Mouse (Mus musculus) heart, embryonic 14.5 days (tissue): ENCODE measurements at regions not wholly inside any gene's neighbourhood (a gene's known extent, or its start where the extent isn't known, plus 50 kb on each side); places are given as distances from the start of the nearest gene placed in this dataset.

Experiments
- ATAC-seq: fragments of 200-750 bp; cut with Nextera tagmentation; 2 replicates; pipeline ENCODE4 v1.8.0; 2017; ENCODE audit warnings: low read depth, moderate TSS enrichment; ENCODE audit not compliant: insufficient number of reproducible peaks, insufficient read depth, low FRiP score
- H3K27ac ChIP-seq, 2 experiments: fragments of 200-500 bp in 1 of 2; fragments of 300-500 bp in 1 of 2; sonication (generic) in 1 of 2; replicated peaks in 1 of 2; 2 replicates each; pipeline ENCODE4 v1.5.1; 2012 to 2014; ENCODE audit warnings: low read depth in 2 of 2, low read length in 2 of 2, control low read depth in 1 of 2, mild to moderate bottlenecking in 1 of 2, mixed read lengths in 1 of 2; ENCODE audit not compliant: control insufficient read depth in 1 of 2, insufficient read depth in 1 of 2
- H3K27me3 ChIP-seq: fragments of 300-500 bp; sonication (generic); 2 replicates; pipeline ENCODE4 v1.6.1; 2014; ENCODE audit warnings: mild to moderate bottlenecking, low read length, control low read depth; ENCODE audit not compliant: control insufficient read depth, insufficient read depth
- H3K36me3 ChIP-seq: fragments of 300-500 bp; sonication (generic); 2 replicates; pipeline ENCODE4 v1.6.1; 2014; ENCODE audit warnings: mild to moderate bottlenecking, control low read depth, low read length, mixed read lengths; ENCODE audit not compliant: control insufficient read depth, insufficient read depth
- H3K4me1 ChIP-seq, 2 experiments: fragments of 200-500 bp in 1 of 2; fragments of 300-500 bp in 1 of 2; sonication (generic) in 1 of 2; 2 replicates each; pipeline ENCODE4 v1.6.1; 2012 to 2014; ENCODE audit warnings: low read length in 2 of 2, control low read depth in 1 of 2, mixed read lengths in 1 of 2; ENCODE audit not compliant: control insufficient read depth in 2 of 2, insufficient read depth in 2 of 2
- H3K4me2 ChIP-seq: fragments of 300-500 bp; sonication (generic); 2 replicates; pipeline ENCODE4 v1.6.1; 2014; ENCODE audit warnings: mild to moderate bottlenecking, low read length
- H3K4me3 ChIP-seq, 2 experiments: fragments of 200-500 bp in 1 of 2; fragments of 300-500 bp in 1 of 2; sonication (generic) in 1 of 2; 2 replicates each; pipeline ENCODE4 v1.5.1; 2012 to 2014; ENCODE audit warnings: low read length in 2 of 2, mild to moderate bottlenecking in 2 of 2, control low read depth in 1 of 2, low read depth in 1 of 2, moderate library complexity in 1 of 2; ENCODE audit not compliant: control insufficient read depth in 1 of 2, insufficient read depth in 1 of 2
- H3K9ac ChIP-seq: fragments of 300-500 bp; sonication (generic); 2 replicates; pipeline ENCODE4 v1.6.1; 2014; ENCODE audit warnings: mild to moderate bottlenecking, low read length
- H3K9me3 ChIP-seq: fragments of 300-500 bp; sonication (generic); 2 replicates; pipeline ENCODE4 v1.6.1; 2016; ENCODE audit warnings: low read length, control low read depth; ENCODE audit not compliant: control insufficient read depth
- WGBS: fragments of 180-500 bp; shearing (Covaris S2); extraction: QIAGEN DNeasy Blood & Tissue Kit; methylation state at CpG from one replicate; pipeline ENCODE4 v1.1.7; 2014; 5-methylcytosine and 5-hydroxymethylcytosine counted together

DNA sequence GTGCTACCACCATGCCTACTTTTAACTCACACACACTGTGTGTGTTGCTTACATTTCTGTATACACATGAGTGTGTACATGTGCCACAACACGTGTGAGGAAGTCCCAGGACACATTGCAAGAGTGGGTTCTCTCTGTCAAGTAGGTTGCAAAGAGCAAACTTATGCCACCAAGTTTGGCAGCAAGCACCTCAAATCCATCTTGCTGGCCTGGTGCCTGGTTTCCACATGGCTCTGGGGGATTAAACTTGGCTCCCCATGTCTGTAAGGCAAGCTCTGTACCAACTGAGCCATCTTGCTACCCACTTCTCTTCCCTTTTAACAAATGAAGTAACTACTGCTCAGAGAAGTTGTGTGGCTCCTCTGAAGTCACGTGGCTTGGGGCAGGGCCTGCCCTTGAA is 145.3 kb upstream of the Sdk2 start:
- Histone ChIP-seq H3K4me3 (no peak overlapping the region), H3K27ac (no peak overlapping the region), H3K27me3 (no peaks in the 10 kb centered on the region), H3K36me3 (no peaks in the 10 kb centered on the region), H3K4me1 (peaks cover 6 to 9% of the 10 kb centered on the region in 2 experiments), H3K9me3 (no peaks in the 10 kb centered on the region), H3K4me2 (no peak overlapping the region), H3K9ac (no peak overlapping the region)
- ATAC-seq, result no peak
- 66% methylated on average over 2 of the region's 2 CpGs for WGBS

DNA sequence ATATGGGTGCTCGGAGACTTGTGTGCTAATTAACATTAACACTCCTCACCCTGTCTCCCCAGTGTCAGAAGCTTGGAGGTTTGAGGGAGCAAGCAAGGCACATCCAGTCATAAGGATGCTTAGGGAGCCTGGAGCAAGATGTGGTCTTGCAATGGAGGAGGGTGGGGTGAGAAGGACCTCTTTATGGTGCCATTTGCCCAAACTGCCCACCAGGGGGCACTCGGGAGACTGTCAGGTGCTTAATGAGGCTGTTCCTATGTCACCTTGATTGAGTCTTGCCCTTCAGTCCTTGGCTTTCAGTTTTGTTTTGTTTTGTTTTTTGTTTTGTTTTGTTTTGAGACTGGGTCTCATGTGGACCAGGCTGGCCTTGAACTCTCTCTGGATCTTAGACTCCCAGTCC is 138.3 kb upstream of the Sdk2 start:
- Histone ChIP-seq H3K27ac (no peak overlapping the region), H3K9ac (no peak overlapping the region), H3K9me3 (no peaks in the 10 kb centered on the region), H3K4me2 (no peak overlapping the region), H3K4me3 (no peak overlapping the region), H3K36me3 (no peaks in the 10 kb centered on the region), H3K4me1 (no peaks in the 10 kb centered on the region), H3K27me3 (no peaks in the 10 kb centered on the region)
- ATAC-seq, result no peak
- WGBS, result 46% methylated on average over 2 of the region's 2 CpGs

DNA sequence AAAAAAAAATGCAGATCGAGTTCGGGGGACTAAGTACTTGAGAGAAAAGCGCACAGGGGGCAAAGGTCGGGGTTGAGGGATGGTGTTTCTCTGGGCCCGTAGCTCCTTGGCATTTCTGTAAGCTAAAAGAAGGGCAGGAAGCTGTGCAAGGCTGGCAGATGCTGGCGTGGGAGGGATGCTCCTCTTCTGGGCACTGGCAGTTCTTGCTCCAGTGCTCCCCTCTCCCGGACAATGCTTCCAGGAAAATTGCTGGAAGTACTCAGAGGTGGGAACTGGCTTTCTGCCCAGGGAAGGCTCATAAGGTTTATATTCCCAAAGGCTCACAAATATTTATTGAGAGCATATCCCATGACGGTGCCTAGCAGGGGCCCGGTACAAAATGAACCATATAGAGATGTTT is 136.6 kb upstream of the Sdk2 start:
- Histone ChIP-seq H3K4me3 (no peak overlapping the region), H3K4me2 (no peak overlapping the region), H3K27me3 (no peaks in the 10 kb centered on the region), H3K27ac (no peak overlapping the region), H3K9me3 (no peaks in the 10 kb centered on the region), H3K9ac (no peak overlapping the region), H3K36me3 (no peaks in the 10 kb centered on the region), H3K4me1 (peaks cover 13 to 15% of the 10 kb centered on the region in 2 experiments)
- 78% methylated on average over 9 of the region's 9 CpGs for WGBS
- ATAC-seq, result no peak

DNA sequence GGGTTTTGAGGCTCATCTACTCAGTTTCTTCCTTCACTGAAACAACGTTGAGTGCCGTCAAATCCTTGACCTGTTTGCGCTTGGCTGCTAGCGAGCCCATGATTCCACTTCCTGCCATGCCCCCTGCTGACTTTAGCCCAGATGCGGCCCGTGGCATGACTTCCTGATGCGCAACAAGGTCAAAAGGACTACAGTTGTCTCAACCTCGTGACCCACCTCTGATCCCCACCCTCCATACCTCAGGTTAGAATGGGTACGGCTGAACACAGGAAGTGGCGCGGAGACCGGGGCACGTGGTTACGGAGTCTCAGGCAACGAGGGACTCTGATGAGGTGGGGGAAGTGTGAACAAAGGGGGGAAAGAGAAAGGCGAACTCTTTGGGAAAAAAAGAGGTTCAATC is 135.6 kb upstream of the Sdk2 start:
- H3K36me3 ChIP-seq, result no peaks in the 10 kb centered on the region
- WGBS, result 91% methylated on average over 16 of the region's 16 CpGs
- H3K4me3 ChIP-seq, result no peak overlapping the region
- H3K4me1 ChIP-seq, result peaks cover 20 to 21% of the 10 kb centered on the region in 2 experiments
- no peak for ATAC-seq
- no peak overlapping the region for H3K27ac ChIP-seq
- no peaks in the 10 kb centered on the region for H3K27me3 ChIP-seq
- no peaks in the 10 kb centered on the region for H3K9me3 ChIP-seq
- no peak overlapping the region for H3K9ac ChIP-seq
- no peak overlapping the region for H3K4me2 ChIP-seq

DNA sequence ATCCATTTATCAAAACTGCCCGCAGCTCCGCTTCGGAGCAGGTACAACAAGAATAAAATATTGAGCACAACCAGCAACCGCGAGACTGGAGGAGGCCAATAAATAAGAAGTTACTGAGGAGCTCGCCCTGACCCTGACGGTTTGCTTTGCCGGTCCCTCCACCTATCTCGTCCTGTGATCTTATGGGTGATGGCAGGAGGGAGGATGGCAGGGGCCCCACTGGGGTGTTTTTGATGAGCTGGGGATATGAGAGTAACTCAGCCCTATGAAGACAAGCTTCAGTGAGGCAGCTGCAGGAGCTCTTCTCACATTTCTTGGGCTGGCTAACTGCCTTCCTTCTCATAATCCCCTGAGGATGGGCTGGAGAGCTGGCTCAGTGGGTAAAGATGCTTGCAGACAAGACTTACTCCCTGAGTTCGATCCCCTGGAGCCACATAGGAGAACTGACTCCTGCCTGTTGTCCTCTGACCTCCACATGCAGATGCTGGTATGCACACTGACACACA is 132.3 kb upstream of the Sdk2 start:
- WGBS, result 64% methylated on average over 10 of the region's 10 CpGs
- no peak for ATAC-seq
- H3K9ac ChIP-seq, result peak overlapping the region; percentile 67
- H3K4me1 ChIP-seq, result peaks cover 23 to 27% of the 10 kb centered on the region in 2 experiments
- H3K36me3 ChIP-seq, result no peaks in the 10 kb centered on the region
- H3K27ac ChIP-seq, result peak overlapping the region; percentile 93 to 97
- no peaks in the 10 kb centered on the region for H3K27me3 ChIP-seq
- H3K4me2 ChIP-seq, result peak overlapping the region; percentile 62
- no peaks in the 10 kb centered on the region for H3K9me3 ChIP-seq
- H3K4me3 ChIP-seq, result peak overlapping the region; percentile 22 to 24; a peak in 3 of 4 replicates

DNA sequence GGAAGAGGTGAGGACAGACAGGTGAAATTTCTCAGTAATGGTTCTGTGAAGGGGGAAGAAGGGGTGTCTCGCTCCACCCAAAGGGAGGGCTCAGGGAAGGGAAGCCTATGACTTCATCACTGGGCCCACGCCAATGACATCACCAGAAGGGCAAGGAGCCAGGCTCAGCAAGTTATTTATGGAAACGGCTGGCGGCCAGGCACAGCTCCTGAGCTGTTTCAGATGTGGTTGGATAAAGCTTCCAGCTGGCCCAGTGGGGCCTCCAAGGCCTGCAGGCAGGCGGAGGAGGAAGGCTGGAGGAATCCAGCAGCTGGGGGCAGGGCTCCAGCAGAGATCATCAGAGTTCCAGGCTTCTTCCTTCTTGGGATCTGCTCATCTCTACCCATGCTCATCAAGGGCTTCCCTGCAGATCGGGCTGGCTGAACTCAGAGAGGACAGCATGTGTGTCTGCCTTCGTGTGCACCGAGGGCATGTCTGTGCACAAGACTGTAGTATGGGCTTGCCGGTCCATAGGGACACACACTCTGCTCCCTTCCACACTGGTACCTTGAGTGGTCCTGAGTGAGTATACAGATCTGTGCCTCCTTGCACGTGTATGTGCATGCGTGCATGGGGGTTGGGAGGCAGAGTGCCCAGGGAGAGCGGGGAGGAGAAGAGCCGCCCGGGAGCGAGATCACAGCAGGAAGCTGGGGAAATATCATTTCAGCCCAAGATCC is 131.6 kb upstream of the Sdk2 start:
- Histone ChIP-seq H3K9ac (peak overlapping the region; percentile 67), H3K27me3 (no peaks in the 10 kb centered on the region), H3K36me3 (no peaks in the 10 kb centered on the region), H3K4me3 (peak overlapping the region; percentile 22 to 24), H3K9me3 (no peaks in the 10 kb centered on the region), H3K4me1 (peaks cover 23 to 27% of the 10 kb centered on the region in 2 experiments), H3K4me2 (peak overlapping the region; percentile 62), H3K27ac (peak overlapping the region; percentile 93 to 97)
- peak; percentile 97 for ATAC-seq
- WGBS, result 13% methylated on average over 15 of the region's 15 CpGs

DNA sequence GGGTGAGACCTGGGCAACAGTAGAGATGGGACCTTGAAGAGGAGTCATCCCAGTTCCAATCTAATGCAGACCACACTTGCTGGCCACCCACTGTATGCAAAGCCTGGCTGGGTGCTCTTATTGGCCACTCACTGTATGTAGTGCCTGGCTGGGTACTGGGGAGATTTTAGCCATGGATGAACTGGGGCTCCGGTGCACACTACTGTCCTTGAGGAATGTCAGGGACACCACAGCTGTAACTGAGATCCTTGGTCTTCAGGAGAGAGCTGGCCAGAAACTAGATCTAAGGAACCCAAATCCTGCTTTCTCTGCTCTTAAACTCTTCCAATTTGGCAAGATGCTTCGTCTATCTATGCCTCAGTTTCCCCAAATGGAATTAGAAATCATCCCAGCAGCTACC is 128.4 kb upstream of the Sdk2 start:
- peak overlapping the region in 1 of 2 experiments; percentile 21; a peak in 1 of 4 replicates for H3K27ac ChIP-seq
- H3K27me3 ChIP-seq, result no peaks in the 10 kb centered on the region
- H3K4me1 ChIP-seq, result peaks cover 23 to 27% of the 10 kb centered on the region in 2 experiments
- H3K4me2 ChIP-seq, result no peak overlapping the region
- WGBS, result 87% methylated on average over 2 of the region's 2 CpGs
- peaks cover 8% of the 10 kb centered on the region; the same call in 1 of the 2 replicates for H3K9me3 ChIP-seq
- no peak overlapping the region for H3K4me3 ChIP-seq
- no peak for ATAC-seq
- no peaks in the 10 kb centered on the region for H3K36me3 ChIP-seq
- H3K9ac ChIP-seq, result no peak overlapping the region
